Mouse (Mus musculus): ENCODE measurements around the gene Trnp1.
"Not testable (repeated sequence)": the region's sequence is repeated elsewhere in the genome, so short reads cannot be mapped to it uniquely, and the experiment has no call there.

Trnp1 gene

GRCm38 (mm10) chr4:133518601-133519368, 20.4 kb upstream of the Trnp1 start, which contains the start of gene Kdf1:
Gene Kdf1 (plus strand): TSS chr4:133518963.
- TF ChIP-seq NANOG (IDR thresholded peaks at IDR 0.05; ENCODE audit: borderline replicate concordance, low read length) (no peak), CTCF (conservative IDR thresholded peaks at IDR 0.05; ENCODE audit: low read length) (no peak), POU5F1 (IDR thresholded peaks at IDR 0.05; ENCODE audit: borderline replicate concordance, low read length) (no peak)
- Histone ChIP-seq H3K9me3 (ENCODE audit: low read length) (no peaks in the 10 kb centered on the region), H3K27me3 (ENCODE audit: insufficient read depth, low read length) (peaks cover 28% of the 10 kb centered on the region), H3K36me3 (ENCODE audit: insufficient read depth, low read length) (no peaks in the 10 kb centered on the region), H3K4me1 (replicated peaks; ENCODE audit: low read depth, low read length) (peaks cover 6% of the 10 kb centered on the region; the same call in 1 of the 2 replicates), H3K4me3 (replicated peaks; ENCODE audit: low read length) (peak within 1 kb of the TSS; percentile 83)

- Histone ChIP-seq H3K9me3 (ENCODE audit: low read length) (no peaks in the 10 kb centered on the region), H3K27me3 (ENCODE audit: insufficient read depth, low read length) (no peaks in the 10 kb centered on the region), H3K4me3 (replicated peaks; ENCODE audit: low read length) (no peak overlapping the region), H3K4me1 (replicated peaks; ENCODE audit: low read depth, low read length) (peaks cover 34% of the 10 kb centered on the region), H3K36me3 (ENCODE audit: insufficient read depth, low read length) (no peaks in the 10 kb centered on the region)
- peak; percentile 96 for TF ChIP-seq CTCF (conservative IDR thresholded peaks at IDR 0.05; ENCODE audit: low read length)
- no peak for TF ChIP-seq POU5F1 (IDR thresholded peaks at IDR 0.05; ENCODE audit: borderline replicate concordance, low read length)
Measured at GRCm38 (mm10) chr4:133512972-133513371, 14.6 kb upstream of the Trnp1 start.

- not testable (repeated sequence) for H3K36me3 ChIP-seq (ENCODE audit: insufficient read depth, low read length); H3K9me3 ChIP-seq (ENCODE audit: low read length); H3K27me3 ChIP-seq (ENCODE audit: insufficient read depth, low read length); H3K4me3 ChIP-seq (replicated peaks; ENCODE audit: low read length)
- H3K4me1 ChIP-seq (replicated peaks; ENCODE audit: low read depth, low read length), result peaks cover 36% of the 10 kb centered on the region
Measured at GRCm38 (mm10) chr4:133512511-133512910, 14.2 kb upstream of the Trnp1 start.

- Histone ChIP-seq H3K36me3 (ENCODE audit: insufficient read depth, low read length) (no peaks in the 10 kb centered on the region), H3K9me3 (ENCODE audit: low read length) (no peaks in the 10 kb centered on the region), H3K4me3 (replicated peaks; ENCODE audit: low read length) (peak overlapping the region; percentile 51), H3K27me3 (ENCODE audit: insufficient read depth, low read length) (peaks cover 4% of the 10 kb centered on the region), H3K4me1 (replicated peaks; ENCODE audit: low read depth, low read length) (peaks cover 41% of the 10 kb centered on the region)
- TF ChIP-seq NANOG (IDR thresholded peaks at IDR 0.05; ENCODE audit: borderline replicate concordance, low read length) (no peak), CTCF (conservative IDR thresholded peaks at IDR 0.05; ENCODE audit: low read length) (no peak)
Measured at GRCm38 (mm10) chr4:133511050-133511449, 12.7 kb upstream of the Trnp1 start.

- H3K36me3 ChIP-seq (ENCODE audit: insufficient read depth, low read length), result no peaks in the 10 kb centered on the region
- H3K27me3 ChIP-seq (ENCODE audit: insufficient read depth, low read length), result peaks cover 16% of the 10 kb centered on the region
- peaks cover 43% of the 10 kb centered on the region for H3K4me1 ChIP-seq (replicated peaks; ENCODE audit: low read depth, low read length)
- TF ChIP-seq POU5F1 (IDR thresholded peaks at IDR 0.05; ENCODE audit: borderline replicate concordance, low read length), result no peak
- no peak for TF ChIP-seq NANOG (IDR thresholded peaks at IDR 0.05; ENCODE audit: borderline replicate concordance, low read length)
- no peak for TF ChIP-seq CTCF (conservative IDR thresholded peaks at IDR 0.05; ENCODE audit: low read length)
- H3K9me3 ChIP-seq (ENCODE audit: low read length), result no peaks in the 10 kb centered on the region
- H3K4me3 ChIP-seq (replicated peaks; ENCODE audit: low read length), result no peak overlapping the region
Measured at GRCm38 (mm10) chr4:133508990-133509389, 10.6 kb upstream of the Trnp1 start.

- Histone ChIP-seq H3K4me1 (replicated peaks; ENCODE audit: low read depth, low read length) (peaks cover 46% of the 10 kb centered on the region), H3K27me3 (ENCODE audit: insufficient read depth, low read length) (peaks cover 24% of the 10 kb centered on the region), H3K36me3 (ENCODE audit: insufficient read depth, low read length) (no peaks in the 10 kb centered on the region), H3K4me3 (replicated peaks; ENCODE audit: low read length) (no peak overlapping the region), H3K9me3 (ENCODE audit: low read length) (no peaks in the 10 kb centered on the region)
- TF ChIP-seq CTCF (conservative IDR thresholded peaks at IDR 0.05; ENCODE audit: low read length) (no peak), NANOG (IDR thresholded peaks at IDR 0.05; ENCODE audit: borderline replicate concordance, low read length) (no peak), POU5F1 (IDR thresholded peaks at IDR 0.05; ENCODE audit: borderline replicate concordance, low read length) (no peak)
Measured at GRCm38 (mm10) chr4:133506573-133506972, 8.2 kb upstream of the Trnp1 start.

GRCm38 (mm10) chr4:133504755-133505485, 6.6 kb upstream of the Trnp1 start:
- H3K4me1 ChIP-seq (replicated peaks; ENCODE audit: low read depth, low read length), result peaks cover 36% of the 10 kb centered on the region
- H3K27me3 ChIP-seq (ENCODE audit: insufficient read depth, low read length), result peaks cover 34% of the 10 kb centered on the region
- no peaks in the 10 kb centered on the region for H3K36me3 ChIP-seq (ENCODE audit: insufficient read depth, low read length)
- TF ChIP-seq POU5F1 (IDR thresholded peaks at IDR 0.05; ENCODE audit: borderline replicate concordance, low read length), result no peak
- no peak for TF ChIP-seq NANOG (IDR thresholded peaks at IDR 0.05; ENCODE audit: borderline replicate concordance, low read length)
- TF ChIP-seq CTCF (conservative IDR thresholded peaks at IDR 0.05; ENCODE audit: low read length), result no peak
- no peak overlapping the region for H3K4me3 ChIP-seq (replicated peaks; ENCODE audit: low read length)
- H3K9me3 ChIP-seq (ENCODE audit: low read length), result no peaks in the 10 kb centered on the region

- Histone ChIP-seq H3K4me3 (replicated peaks; ENCODE audit: low read length) (no peak overlapping the region), H3K36me3 (ENCODE audit: insufficient read depth, low read length) (no peaks in the 10 kb centered on the region), H3K27me3 (ENCODE audit: insufficient read depth, low read length) (peaks cover 40% of the 10 kb centered on the region), H3K9me3 (ENCODE audit: low read length) (no peaks in the 10 kb centered on the region), H3K4me1 (replicated peaks; ENCODE audit: low read depth, low read length) (peaks cover 40% of the 10 kb centered on the region)
- no peak for TF ChIP-seq POU5F1 (IDR thresholded peaks at IDR 0.05; ENCODE audit: borderline replicate concordance, low read length)
Measured at GRCm38 (mm10) chr4:133504300-133504699, 6.0 kb upstream of the Trnp1 start.

- Histone ChIP-seq H3K36me3 (ENCODE audit: insufficient read depth, low read length) (no peaks in the 10 kb centered on the region), H3K4me1 (replicated peaks; ENCODE audit: low read depth, low read length) (peaks cover 44% of the 10 kb centered on the region), H3K4me3 (replicated peaks; ENCODE audit: low read length) (no peak overlapping the region), H3K9me3 (ENCODE audit: low read length) (no peaks in the 10 kb centered on the region), H3K27me3 (ENCODE audit: insufficient read depth, low read length) (peaks cover 59% of the 10 kb centered on the region)
- TF ChIP-seq NANOG (IDR thresholded peaks at IDR 0.05; ENCODE audit: borderline replicate concordance, low read length), result no peak
- no peak for TF ChIP-seq POU5F1 (IDR thresholded peaks at IDR 0.05; ENCODE audit: borderline replicate concordance, low read length)
- TF ChIP-seq CTCF (conservative IDR thresholded peaks at IDR 0.05; ENCODE audit: low read length), result no peak
Measured at GRCm38 (mm10) chr4:133501514-133501913, 3.2 kb upstream of the Trnp1 start.
